In the genomic region with DNA sequence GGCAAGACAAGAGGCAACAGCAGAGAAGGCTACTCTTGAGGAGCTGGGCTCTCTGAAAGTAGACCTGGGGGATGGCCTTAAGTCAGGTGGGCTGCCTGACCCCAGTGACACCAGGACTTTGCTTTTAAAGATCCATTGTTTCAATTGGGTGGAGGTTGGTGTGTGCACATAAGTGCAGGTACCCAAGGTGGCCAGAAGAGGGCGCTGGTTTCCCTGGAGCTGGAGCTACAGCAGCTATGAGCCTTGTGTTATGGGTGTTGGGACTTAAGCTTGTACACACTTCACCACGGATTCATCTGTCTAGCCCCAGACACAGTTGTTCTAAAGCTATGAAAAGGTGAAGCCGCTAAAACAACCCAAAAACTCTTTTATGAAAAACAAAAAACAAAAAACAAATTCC, we compare ENCODE assay signal across 19 mouse cellular contexts.
DNase-seq lines count a peak whose midpoint lies in the region; ATAC-seq and TF ChIP-seq lines count a peak whose summit lies in the region.
"Had no signal": no experiment of that assay in that cellular context is flagged by ENCODE, and none has a peak within 500 bp of the region (broad histone marks: within the 10 kb centered on the region; RNA-seq: fewer than 3 reads in every experiment).

No protein-coding gene starts in this region.

- peak; percentile 40; the same call in 1 of the 2 replicates for TF ChIP-seq CTCF in hindbrain, postnatal 0 days (IDR thresholded peaks at IDR 0.05; ENCODE audit: low read depth)
- 0 out of 2 replicates have a peak, but pooled peaks have one; percentile 13 for TF ChIP-seq CTCF in lung, adult 2 months (IDR thresholded peaks at IDR 0.05; ENCODE audit: insufficient read depth, low read length)
- TF ChIP-seq CTCF in ES-Bruce4 (IDR thresholded peaks at IDR 0.05; ENCODE audit: low read depth, low read length), result peak; percentile 69
- TF ChIP-seq CTCF in cortical plate, adult 2 months (IDR thresholded peaks at IDR 0.05; ENCODE audit: extremely low read depth, insufficient read depth, low read length), result 0 out of 2 replicates have a peak, but pooled peaks have one; percentile 19

- no peak for DNase-seq in hindbrain, postnatal 0 days (ENCODE audit: low spot score)
- no peak for DNase-seq in hindbrain, embryonic 14.5 days (ENCODE audit: low spot score)
- no peak for DNase-seq in lung, adult 2 months
- DNase-seq in lung, postnatal 14 days, result no peak
- DNase-seq in heart, postnatal 14 days, result no peak
- DNase-seq: adrenal gland, postnatal 10 days; cerebellum, adult 8-10 months; gastrocnemius, postnatal 36 days; heart, postnatal 36 days; kidney, adult 9 months; midbrain, embryonic 14.5 days; spleen, adult 18-20 months; thymus, postnatal 25 days had no signal

- H3K36me3 ChIP-seq in hindbrain, postnatal 0 days (ENCODE audit: insufficient read depth, low read length), result no peaks in the 10 kb centered on the region
- H3K36me3 ChIP-seq in hindbrain, embryonic 14.5 days (replicated peaks; ENCODE audit: control insufficient read depth, insufficient read depth), result no peaks in the 10 kb centered on the region
- no peaks in the 10 kb centered on the region for H3K36me3 ChIP-seq in ES-Bruce4 (ENCODE audit: control insufficient read depth, insufficient read depth, low read length, poor library complexity, severe bottlenecking)
- no peaks in the 10 kb centered on the region for H3K36me3 ChIP-seq in heart, embryonic 11.5 days (ENCODE audit: control insufficient read depth, insufficient read depth, low read length)
- H3K36me3 ChIP-seq: heart, embryonic 12.5 days; liver, embryonic 15.5 days had no signal

- H3K27ac ChIP-seq in hindbrain, postnatal 0 days, result no peak overlapping the region
- no peak overlapping the region for H3K27ac ChIP-seq in hindbrain, embryonic 14.5 days
- H3K27ac ChIP-seq in ES-Bruce4 (ENCODE audit: insufficient read depth, low read length), result no peak overlapping the region
- no peak overlapping the region for H3K27ac ChIP-seq in cortical plate, adult 2 months (ENCODE audit: insufficient read depth, low read length)
- H3K27ac ChIP-seq in heart, embryonic 11.5 days (ENCODE audit: low read depth, low read length), result no peak overlapping the region
- H3K27ac ChIP-seq: liver, embryonic 15.5 days had no signal

- no peak overlapping the region for H3K4me3 ChIP-seq in hindbrain, postnatal 0 days (ENCODE audit: low read length)
- H3K4me3 ChIP-seq in hindbrain, embryonic 14.5 days (replicated peaks; ENCODE audit: low read length), result no peak overlapping the region
- no peak overlapping the region for H3K4me3 ChIP-seq in lung, adult 2 months (replicated peaks; ENCODE audit: extremely low read depth, low read depth, low read length)
- no peak overlapping the region for H3K4me3 ChIP-seq in ES-Bruce4 (ENCODE audit: low read depth, low read length)
- no peak overlapping the region for H3K4me3 ChIP-seq in cortical plate, adult 2 months (ENCODE audit: insufficient read depth, low read length)
- H3K4me3 ChIP-seq in heart, embryonic 11.5 days (ENCODE audit: low read depth, low read length), result no peak overlapping the region
- H3K4me3 ChIP-seq: heart, embryonic 12.5 days; liver, embryonic 15.5 days had no signal

- H3K4me1 ChIP-seq in hindbrain, postnatal 0 days (ENCODE audit: insufficient read depth, low read length), result no peaks in the 10 kb centered on the region
- no peaks in the 10 kb centered on the region for H3K4me1 ChIP-seq in hindbrain, embryonic 14.5 days (replicated peaks; ENCODE audit: control insufficient read depth, insufficient read depth, low read length)
- H3K4me1 ChIP-seq in lung, adult 2 months (ENCODE audit: control insufficient read depth, insufficient read depth, low read length), result no peaks in the 10 kb centered on the region
- no peaks in the 10 kb centered on the region for H3K4me1 ChIP-seq in ES-Bruce4 (ENCODE audit: control insufficient read depth, insufficient read depth, low read length)
- H3K4me1 ChIP-seq in cortical plate, adult 2 months (ENCODE audit: control insufficient read depth, insufficient read depth, low read length), result peaks cover 4% of the 10 kb centered on the region
- H3K4me1 ChIP-seq in heart, embryonic 11.5 days (ENCODE audit: control insufficient read depth, insufficient read depth, low read length), result no peaks in the 10 kb centered on the region
- H3K4me1 ChIP-seq: heart, embryonic 12.5 days; liver, embryonic 15.5 days had no signal

- no peak for ATAC-seq in hindbrain, postnatal 0 days
- ATAC-seq in hindbrain, embryonic 14.5 days (ENCODE audit: low FRiP score), result no peak
- no peak for ATAC-seq in heart, embryonic 11.5 days (replicated peaks; ENCODE audit: insufficient number of reproducible peaks, low FRiP score, low TSS enrichment)
- ATAC-seq: hindbrain, embryonic 16.5 days had no signal

- no peaks in the 10 kb centered on the region for H3K9me3 ChIP-seq in hindbrain, postnatal 0 days (ENCODE audit: low read length)
- H3K9me3 ChIP-seq in hindbrain, embryonic 14.5 days (ENCODE audit: control insufficient read depth, low read length), result no peaks in the 10 kb centered on the region
- no peaks in the 10 kb centered on the region for H3K9me3 ChIP-seq in ES-Bruce4 (replicated peaks; ENCODE audit: control insufficient read depth, insufficient read depth, low read length, poor library complexity, severe bottlenecking)
- H3K9me3 ChIP-seq in heart, embryonic 11.5 days (replicated peaks; ENCODE audit: control insufficient read depth, low read length), result no peaks in the 10 kb centered on the region
- H3K9me3 ChIP-seq: heart, embryonic 12.5 days; liver, embryonic 15.5 days had no signal

- TF ChIP-seq POLR2A in lung, adult 2 months (IDR thresholded peaks at IDR 0.05; ENCODE audit: borderline replicate concordance, extremely low read depth, low read depth, low read length), result no peak
- TF ChIP-seq POLR2A in ES-Bruce4 (IDR thresholded peaks at IDR 0.05; ENCODE audit: insufficient read depth, low read length), result no peak
- TF ChIP-seq POLR2A in cortical plate, adult 2 months (IDR thresholded peaks at IDR 0.05; ENCODE audit: extremely low read depth, insufficient read depth, low read length), result no peak

- no peak overlapping the region for H3K4me2 ChIP-seq in hindbrain, postnatal 0 days (ENCODE audit: low read depth, low read length)
- H3K4me2 ChIP-seq in hindbrain, embryonic 14.5 days (replicated peaks), result no peak overlapping the region
- H3K4me2 ChIP-seq in heart, embryonic 11.5 days, result no peak overlapping the region
- H3K4me2 ChIP-seq: heart, embryonic 12.5 days; liver, embryonic 15.5 days had no signal

- no peak for TF ChIP-seq EP300 in ES-Bruce4 (IDR thresholded peaks at IDR 0.05; ENCODE audit: insufficient read depth, low read depth, low read length)

- WGBS in hindbrain, postnatal 0 days, result 76% methylated on average over 3 of the region's 3 CpGs
- 79% methylated on average over 3 of the region's 3 CpGs for WGBS in hindbrain, embryonic 14.5 days
- 77% methylated on average over 3 of the region's 3 CpGs for WGBS in lung, adult 2 months
- 70% methylated on average over 3 of the region's 3 CpGs for WGBS in heart, embryonic 11.5 days (ENCODE audit: insufficient replicate concordance)

- intact Hi-C loops in heart, postnatal 14 days (cut with DNase I), result no loop called here

- H3K9ac ChIP-seq in hindbrain, postnatal 0 days (replicated peaks; ENCODE audit: low read length), result no peak overlapping the region
- H3K9ac ChIP-seq in hindbrain, embryonic 14.5 days, result no peak overlapping the region
- H3K9ac ChIP-seq in ES-Bruce4 (ENCODE audit: low read depth, poor library complexity, severe bottlenecking), result no peak overlapping the region
- no peak overlapping the region for H3K9ac ChIP-seq in heart, embryonic 11.5 days (ENCODE audit: low read depth, low read length)
- H3K9ac ChIP-seq: heart, embryonic 12.5 days; liver, embryonic 15.5 days had no signal

- no peaks in the 10 kb centered on the region for H3K27me3 ChIP-seq in hindbrain, postnatal 0 days (ENCODE audit: insufficient read depth, low read length)
- no peaks in the 10 kb centered on the region for H3K27me3 ChIP-seq in hindbrain, embryonic 14.5 days (ENCODE audit: control insufficient read depth, insufficient read depth, low read length)
- no peaks in the 10 kb centered on the region for H3K27me3 ChIP-seq in ES-Bruce4 (ENCODE audit: control insufficient read depth, insufficient read depth, low read length, poor library complexity, severe bottlenecking)
- H3K27me3 ChIP-seq in heart, embryonic 11.5 days (ENCODE audit: control insufficient read depth, insufficient read depth, low read length), result no peaks in the 10 kb centered on the region
- H3K27me3 ChIP-seq: liver, embryonic 15.5 days had no signal

Comparison
In these comparisons a context has a peak if more than half of its experiments do, and no peak if none do; other contexts are left out.
1. CTCF ChIP-seq: peak in every context shown above with its lines; median percentile 69 in ES-Bruce4; 40 in hindbrain, postnatal 0 days; 19 in cortical plate, adult 2 months; 13 in lung, adult 2 months.